Mouse (Mus musculus): ENCODE measurements around the gene Pik3c2g. TPM values are rescaled to one million over a fixed set of nuclear protein-coding genes. Genes with fewer than 3 reads are reported as not detected.

Pik3c2g gene
- polyA plus RNA-seq (2012; rRNA removed): 0.05 and 0.15 TPM in 2 replicates

DNA sequence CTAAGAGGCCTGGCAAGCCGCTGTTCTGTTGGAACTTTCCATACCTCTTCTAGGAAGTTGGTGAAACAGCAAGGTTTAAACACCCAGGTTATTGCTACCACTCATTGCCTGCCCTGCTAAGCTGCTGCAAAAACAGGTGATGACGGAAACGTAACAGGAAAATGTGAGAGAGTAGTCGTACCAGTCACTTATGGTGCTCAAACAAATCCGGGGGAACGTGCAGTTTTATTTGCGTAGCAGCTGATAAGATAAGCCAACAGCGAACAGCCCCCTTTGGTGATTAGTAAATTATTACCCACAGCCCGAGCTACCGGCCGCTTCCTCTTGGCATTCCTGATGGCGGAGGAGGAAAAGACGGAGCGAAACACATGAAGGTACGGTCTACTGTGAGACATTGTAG lies at the start of gene Pik3c2g:
TSS of gene Pik3c2g (plus strand) at position 330 of the 400 bp plus-strand sequence.

Other genes starting within 250 kb of the Pik3c2g start
- gene Rergl, start 85.2 kb upstream of the Pik3c2g start, polyA plus RNA-seq (2012; rRNA removed): not detected in 2 replicates